Mouse (Mus musculus) E14TG2a.4 (cell line): Measurements from ENCODE around the gene Csnk2b.

Source experiments
- CTCF ChIP-seq: conservative IDR thresholded peaks from 2 replicates; pipeline ENCODE4 v1.5.1; 2014; ENCODE audit warnings: low read length
- NANOG ChIP-seq: IDR thresholded peaks from 2 replicates; pipeline ENCODE4 v1.6.1; 2014; ENCODE audit warnings: borderline replicate concordance, low read length, mixed read lengths
- POU5F1 ChIP-seq: IDR thresholded peaks from 2 replicates; pipeline ENCODE4 v1.6.1; 2014; ENCODE audit warnings: low read length, borderline replicate concordance

DNA sequence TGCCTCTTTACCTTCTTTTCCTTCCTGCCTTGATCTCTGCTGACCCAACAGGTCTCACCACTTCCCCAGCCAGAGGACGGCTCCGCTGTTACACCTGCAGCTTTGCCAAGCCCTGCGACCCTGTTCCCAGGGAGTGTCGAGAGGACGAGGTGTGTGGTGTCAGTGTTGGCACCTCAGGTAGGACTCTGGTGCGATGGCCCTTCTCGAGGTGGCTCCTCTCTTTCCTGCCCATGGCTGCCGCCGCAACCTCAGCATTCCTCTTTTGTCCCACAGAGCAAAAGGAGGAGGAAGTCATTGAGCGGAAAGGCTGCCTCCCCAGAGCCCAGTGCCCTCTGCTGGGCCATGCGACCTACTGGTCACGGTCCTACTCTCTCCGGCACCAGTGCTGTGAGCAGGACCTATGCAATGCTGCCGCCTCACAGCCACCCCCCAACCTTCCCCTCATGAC lies 44.0 kb downstream of the Csnk2b start, which contains the start of gene Ly6g6d:
- TF ChIP-seq CTCF (no peak), POU5F1 (no peak), NANOG (no peak)
